Mouse (Mus musculus): ENCODE data around the gene Cript.
"Not testable (repeated sequence)": the region's sequence is repeated elsewhere in the genome, so short reads cannot be mapped to it uniquely, and the experiment has no call there.

Gene Cript

DNA sequence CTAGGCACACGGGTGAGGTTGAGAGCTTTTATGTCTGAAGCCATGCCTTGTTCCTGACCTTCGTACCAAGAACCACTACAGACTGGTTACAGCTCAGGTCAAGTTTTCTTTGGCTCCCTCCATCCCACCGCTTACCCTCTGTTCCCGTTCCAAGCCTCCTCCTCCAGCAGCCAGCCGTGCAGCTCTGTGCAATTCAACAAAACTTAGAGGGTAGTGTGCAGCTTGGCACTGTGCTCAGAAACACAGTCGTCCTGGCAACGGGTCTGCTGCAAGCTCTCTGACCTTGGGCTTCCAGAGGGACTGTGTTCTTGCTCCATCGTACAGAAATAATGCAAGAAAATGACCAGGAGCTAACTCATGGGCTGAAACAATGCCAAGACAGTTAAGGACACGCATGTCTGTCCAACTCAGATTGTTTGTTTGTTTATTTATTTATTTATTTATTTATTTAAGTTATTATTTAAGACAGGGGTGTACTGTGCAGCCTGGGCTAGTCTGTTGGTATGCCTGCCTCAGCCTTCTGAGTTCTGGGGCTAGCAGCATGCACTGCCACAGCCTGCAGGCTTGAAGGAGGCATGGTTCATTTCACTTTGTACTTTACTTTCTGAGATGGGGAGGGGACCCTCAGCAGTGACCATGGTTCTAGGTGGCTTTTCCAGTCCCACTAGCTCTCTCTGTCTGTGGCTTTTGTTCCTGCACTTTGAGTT lies 25.3 kb downstream of the Cript start:
- no peak for DNase-seq (ENCODE audit: low spot score in 2 of 2)

DNA sequence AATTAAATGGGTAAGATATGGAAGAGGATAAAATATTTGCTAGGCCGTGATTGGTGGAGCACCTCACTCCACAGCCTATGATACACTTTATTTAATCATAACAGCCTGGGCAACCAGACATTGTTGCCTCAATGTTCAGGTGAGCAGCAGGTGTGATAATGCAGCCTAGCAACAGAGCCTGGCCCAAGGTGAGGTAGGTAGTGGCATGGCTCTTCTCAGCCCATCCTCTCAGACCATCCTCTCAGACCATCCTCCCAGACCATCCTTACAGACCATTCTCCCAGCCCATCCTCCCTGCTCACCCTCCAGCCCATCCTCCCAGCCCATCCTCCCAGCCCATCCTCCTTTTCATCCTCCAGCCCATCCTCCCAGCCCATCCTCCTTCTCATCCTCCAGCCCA lies 26.3 kb downstream of the Cript start:
- no peak for DNase-seq (ENCODE audit: low spot score in 2 of 2)

DNA sequence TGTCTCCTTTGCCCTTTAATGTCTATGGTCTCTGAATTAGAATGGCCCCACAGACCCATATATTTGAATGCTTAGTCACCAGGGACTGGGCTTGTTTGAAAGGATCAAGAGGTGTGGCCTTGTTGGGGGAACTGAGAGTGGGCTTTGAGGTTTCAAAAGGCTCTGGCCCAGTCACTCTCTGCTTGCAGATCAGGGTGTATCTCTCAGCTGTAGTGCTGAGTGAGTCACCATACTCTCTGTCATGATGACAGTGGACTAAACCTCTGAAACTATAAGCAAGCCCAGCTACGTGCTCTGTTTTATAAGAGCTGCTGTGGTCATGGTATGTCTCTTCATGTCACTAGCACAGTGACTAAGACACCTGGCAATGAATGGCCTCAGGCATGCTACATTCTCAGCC lies 27.1 kb downstream of the Cript start:
- DNase-seq (ENCODE audit: low spot score in 2 of 2) = no peak

DNA sequence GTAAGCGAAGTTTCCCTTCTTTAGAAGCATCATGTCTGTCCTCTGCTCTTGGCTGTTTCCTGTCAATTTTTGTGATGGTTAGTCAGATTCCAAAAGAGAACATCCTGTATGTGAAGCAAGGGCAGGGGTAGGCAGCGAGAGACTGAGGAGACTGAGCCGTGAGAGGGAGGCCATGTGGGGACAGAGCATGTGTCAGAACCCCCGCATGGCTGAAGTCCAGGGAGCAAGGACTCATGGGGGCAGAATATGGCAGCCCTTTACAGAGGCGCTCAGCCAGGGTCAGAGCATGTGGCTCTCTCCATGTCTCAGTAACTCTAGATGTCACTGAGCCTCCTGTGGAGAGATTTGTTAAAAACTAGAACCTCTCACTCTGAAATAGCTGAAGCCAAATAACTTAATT lies 28.6 kb downstream of the Cript start:
- no peak for DNase-seq (ENCODE audit: low spot score in 2 of 2)

DNA sequence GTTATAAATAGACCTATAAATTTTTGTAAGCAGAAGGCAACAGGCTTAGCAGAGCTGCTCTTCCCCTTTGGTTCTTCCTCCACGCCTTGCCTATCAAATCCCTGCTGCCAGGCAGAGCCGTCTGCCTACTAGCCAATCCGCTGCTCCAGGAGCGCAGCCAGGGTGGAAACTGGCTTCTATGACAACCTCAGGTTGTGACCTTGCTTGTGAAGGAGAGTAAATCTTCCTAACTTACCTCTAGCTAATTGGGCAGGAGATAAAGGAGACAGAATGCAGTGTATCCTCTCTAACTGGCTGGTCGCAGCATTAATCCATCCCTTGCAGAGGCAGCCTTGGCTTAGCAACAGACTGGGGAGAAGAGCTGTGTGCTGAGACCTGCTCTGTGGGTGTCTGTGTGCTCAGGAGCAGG lies 29.7 kb downstream of the Cript start:
- DNase-seq (ENCODE audit: low spot score in 2 of 2) = no peak

DNA sequence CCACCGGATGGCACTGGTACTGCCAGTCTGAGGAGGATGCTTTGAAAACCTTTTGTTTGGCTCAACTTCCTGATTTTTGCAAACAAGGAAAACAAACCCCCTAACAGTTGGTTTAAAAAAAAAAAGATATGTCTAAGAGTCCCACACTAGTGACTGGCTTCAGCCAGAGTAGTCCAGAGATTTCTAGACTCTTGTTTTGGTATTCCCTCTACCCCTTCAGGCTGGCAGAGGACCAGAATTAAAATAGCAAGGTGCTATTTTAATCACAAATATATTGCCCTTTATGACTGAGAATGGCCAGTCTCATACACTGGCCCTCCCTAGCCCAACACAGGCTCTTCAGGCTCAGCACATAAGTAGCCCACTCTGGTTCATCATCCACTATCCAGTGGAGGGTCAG lies 30.3 kb downstream of the Cript start:
- no peak for DNase-seq (ENCODE audit: low spot score in 2 of 2)

GRCm38 (mm10) chr17:87056761-87057160 lies 31.4 kb downstream of the Cript start:
- no peak for DNase-seq (ENCODE audit: low spot score in 2 of 2)

DNA sequence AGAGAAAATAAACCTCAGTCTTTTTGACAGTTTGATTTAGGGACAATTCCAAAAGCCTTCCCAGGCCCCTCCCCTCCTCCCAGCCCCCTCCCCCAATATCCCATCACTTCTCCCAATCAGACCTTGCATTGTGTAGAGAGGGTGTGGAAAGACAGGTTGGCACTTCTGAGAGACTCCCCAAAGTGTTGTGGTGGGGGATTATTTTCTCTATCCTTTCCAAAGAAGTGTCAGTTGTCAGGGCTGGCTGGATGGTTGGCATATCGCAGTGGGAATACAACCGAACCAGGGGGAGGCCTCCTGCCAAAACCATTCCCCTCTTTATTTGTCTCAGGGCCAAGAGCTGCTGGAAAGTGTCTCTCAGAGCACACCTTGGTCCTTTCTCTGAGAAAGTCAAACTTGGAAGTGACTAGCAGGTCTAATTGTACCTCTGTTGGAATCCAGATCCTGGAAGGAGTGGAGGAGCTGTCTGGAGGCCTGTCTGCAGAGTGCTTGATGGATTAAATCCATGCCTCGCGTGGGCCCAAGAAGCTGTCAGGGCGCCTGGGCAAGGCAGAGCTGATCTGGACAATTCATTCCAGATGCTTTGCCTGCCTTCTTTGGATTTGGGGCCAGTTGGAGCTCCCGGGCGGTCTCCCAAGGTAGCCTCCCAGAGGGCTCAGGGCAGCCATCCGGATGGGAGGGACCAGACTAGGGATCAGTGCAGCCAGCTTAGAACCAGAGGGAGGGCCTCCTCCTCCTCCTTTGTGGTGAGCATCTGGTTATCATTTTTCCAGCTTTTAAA lies 32.3 kb downstream of the Cript start:
- no peak for DNase-seq (ENCODE audit: low spot score in 2 of 2)

DNA sequence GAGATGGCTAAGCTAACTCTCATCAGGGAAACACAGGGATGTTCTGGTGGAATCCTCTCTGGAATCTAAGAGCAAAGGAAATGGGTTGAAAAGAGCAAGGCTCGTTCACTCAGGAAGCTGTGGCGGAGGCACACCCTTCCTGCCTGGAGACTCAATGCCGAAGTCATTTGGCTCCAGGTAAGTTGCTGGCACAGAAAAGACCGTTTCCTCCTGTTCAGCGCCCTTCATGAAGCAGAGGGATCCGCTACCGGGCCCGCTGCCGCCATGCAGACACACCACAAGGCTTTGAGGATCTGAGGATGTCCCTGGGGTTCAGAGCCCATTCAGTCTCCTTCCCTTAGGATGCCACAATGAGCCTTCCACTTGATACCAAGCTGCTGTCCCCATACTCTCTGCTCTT lies 37.3 kb downstream of the Cript start:
- DNase-seq (ENCODE audit: low spot score in 2 of 2) = no peak

GRCm38 (mm10) chr17:87063461-87063860 lies 38.1 kb downstream of the Cript start:
- no peak for DNase-seq (ENCODE audit: low spot score in 2 of 2)

DNA sequence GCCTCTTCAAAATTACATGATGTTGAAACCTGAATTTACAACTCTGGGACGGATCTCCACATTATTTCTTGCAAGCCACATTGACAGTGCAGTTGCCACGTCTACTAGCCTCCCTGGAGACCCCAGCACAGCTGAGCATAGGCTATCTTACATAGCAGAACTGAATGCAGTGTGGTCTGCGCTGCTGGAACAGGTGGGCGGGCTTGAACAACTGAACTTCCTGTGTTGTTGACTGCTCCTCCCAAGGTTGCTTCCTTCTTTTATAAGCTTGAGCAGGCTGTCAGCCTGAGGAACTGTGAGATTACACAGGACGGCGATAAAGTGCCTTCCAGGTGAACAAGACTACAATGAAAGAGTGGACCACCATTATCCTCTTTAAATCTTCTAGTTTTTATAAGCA lies 38.6 kb downstream of the Cript start:
- DNase-seq (ENCODE audit: low spot score in 2 of 2) = peak in 1 of 2 experiments; percentile 18

DNA sequence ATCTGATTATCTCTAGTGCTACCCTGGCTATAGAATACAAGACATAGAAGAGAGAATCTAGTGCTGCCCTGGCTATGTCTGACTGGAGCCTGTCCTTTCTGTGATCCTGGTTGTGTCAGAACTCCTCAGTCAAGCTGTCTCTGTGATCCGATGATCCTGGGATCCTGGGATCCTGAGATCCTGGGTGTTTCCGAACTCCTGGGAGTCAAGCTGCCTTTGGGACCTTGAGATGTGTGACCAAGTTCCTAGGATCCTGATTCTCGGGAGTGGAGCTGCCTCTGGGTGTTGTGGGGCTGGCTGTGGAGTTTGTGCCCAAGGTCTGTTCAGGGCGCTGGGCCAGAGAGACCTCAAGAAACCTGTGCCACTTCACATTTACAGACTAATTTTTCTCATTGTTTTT lies 43.6 kb downstream of the Cript start:
- no peak for DNase-seq (ENCODE audit: low spot score in 2 of 2)

DNA sequence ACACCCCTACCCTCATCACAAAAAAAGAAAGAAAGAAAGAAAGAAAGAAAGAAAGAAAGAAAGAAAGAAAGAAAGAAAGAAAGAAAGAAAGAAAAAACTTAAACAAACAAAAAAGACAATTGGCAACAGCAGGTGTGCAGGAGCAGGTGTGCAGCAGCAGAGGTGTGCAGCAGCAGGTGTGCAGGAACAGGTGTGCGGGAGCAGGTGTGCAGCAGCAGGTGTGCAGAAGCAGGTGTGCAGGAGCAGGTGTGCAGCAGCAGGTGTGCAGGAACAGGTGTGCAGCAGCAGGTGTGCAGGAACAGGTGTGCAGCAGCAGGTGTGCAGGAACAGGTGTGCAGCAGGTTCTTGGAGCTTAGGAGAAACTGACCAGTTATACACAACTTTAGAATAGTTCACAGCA lies 46.8 kb downstream of the Cript start:
- not testable (repeated sequence) for DNase-seq (ENCODE audit: low spot score in 2 of 2)

- DNase-seq (ENCODE audit: low spot score in 2 of 2) = no peak
Measured at GRCm38 (mm10) chr17:87072766-87073440, 47.6 kb downstream of the Cript start.

- DNase-seq (ENCODE audit: low spot score in 2 of 2) = no peak
Measured at GRCm38 (mm10) chr17:87073470-87073869, 48.1 kb downstream of the Cript start.

DNA sequence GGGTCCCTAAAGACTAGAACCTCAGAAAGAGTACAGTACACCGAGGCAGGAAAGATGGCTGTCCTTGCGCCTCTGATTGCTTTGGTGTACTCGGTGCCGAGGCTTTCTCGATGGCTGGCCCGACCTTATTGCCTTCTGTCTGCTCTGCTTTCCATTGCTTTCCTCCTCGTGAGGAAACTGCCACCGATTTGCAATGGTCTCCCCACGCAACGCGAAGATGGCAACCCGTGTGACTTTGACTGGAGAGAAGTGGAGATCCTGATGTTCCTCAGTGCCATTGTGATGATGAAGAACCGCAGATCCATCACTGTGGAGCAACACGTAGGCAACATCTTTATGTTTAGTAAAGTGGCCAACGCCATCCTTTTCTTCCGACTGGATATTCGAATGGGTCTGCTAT lies 52.9 kb downstream of the Cript start:
- not testable (repeated sequence) for DNase-seq (ENCODE audit: low spot score in 2 of 2)

DNA sequence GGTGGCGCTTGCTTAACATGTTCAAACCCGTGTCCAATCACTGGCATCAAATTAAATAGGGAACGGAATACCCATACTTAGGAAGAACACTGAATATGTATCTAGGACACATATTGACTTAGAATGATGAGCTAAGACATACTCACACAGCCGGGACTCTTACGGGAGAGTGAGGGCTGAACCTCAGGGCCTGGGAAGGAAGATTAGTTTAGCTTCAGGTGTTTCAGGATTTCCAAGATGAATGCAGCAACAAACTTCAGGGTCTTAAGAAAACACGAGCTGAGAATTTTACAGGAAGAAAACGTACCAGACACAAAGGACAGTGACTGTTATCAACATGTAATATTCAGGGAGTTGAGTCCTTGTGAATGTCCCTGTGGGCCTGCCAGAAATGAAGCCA lies 55.4 kb downstream of the Cript start:
- no peak for DNase-seq (ENCODE audit: low spot score in 2 of 2)

- DNase-seq (ENCODE audit: low spot score in 2 of 2) = no peak
Measured at GRCm38 (mm10) chr17:87082547-87082946, 57.2 kb downstream of the Cript start.

DNA sequence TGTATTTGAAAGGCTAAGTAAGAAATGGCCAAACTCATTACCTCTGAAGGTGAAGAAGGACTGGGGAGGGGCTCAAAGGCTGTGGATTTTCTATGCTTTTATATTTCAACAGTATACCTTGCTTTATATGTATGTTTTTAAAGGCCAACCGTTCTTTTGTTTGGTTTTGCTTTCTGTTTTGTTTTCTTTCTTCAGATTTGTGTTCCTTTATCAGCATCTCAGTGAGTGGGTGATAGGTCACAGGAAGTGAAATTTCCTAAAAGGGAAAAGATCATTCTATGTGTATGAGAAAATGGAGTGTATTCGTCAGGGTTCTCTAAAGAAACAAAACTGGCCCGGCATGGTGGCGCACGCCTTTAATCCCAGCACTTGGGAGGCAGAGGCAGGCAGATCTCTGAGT lies 58.3 kb downstream of the Cript start:
- DNase-seq (ENCODE audit: low spot score in 2 of 2) = no peak
